Mouse (Mus musculus) adrenal gland, postnatal 10 days (tissue): ENCODE results near the gene Ncbp3. TPM values are rescaled to one million over a fixed set of nuclear protein-coding genes. Genes with fewer than 3 reads are reported as not detected.
A peak's percentile ranks its signal among the peaks of the same experiment; 100 is the strongest.

Source experiments
- DNase-seq: peaks from one replicate; pipeline ENCODE4 v3.0.0; 2021; ENCODE audit warnings: mixed read lengths
- total RNA-seq, 2 experiments: library from RNA; stranded (reverse); gene quantifications; 2 replicates each; pipeline ENCODE4 v1.2.3; 2021

The Ncbp3 gene
- total RNA-seq, 2 experiments from 2014 or later, result 9.1 to 11.7 TPM

- peak; percentile 92 for DNase-seq
These were observed 16.6 kb upstream of the Ncbp3 start for GRCm38 (mm10) chr11:73030821-73031498.

- DNase-seq, result no peak
These were observed 16.0 kb upstream of the Ncbp3 start for GRCm38 (mm10) chr11:73031536-73031935.

- no peak for DNase-seq
These were observed 11.5 kb upstream of the Ncbp3 start for GRCm38 (mm10) chr11:73036077-73036476.

GRCm38 (mm10) chr11:73036889-73037288 lies 10.7 kb upstream of the Ncbp3 start:
- DNase-seq, result peak; percentile 31

GRCm38 (mm10) chr11:73037691-73038090 lies 9.9 kb upstream of the Ncbp3 start:
- no peak for DNase-seq

- DNase-seq, result peak; percentile 78
These were observed 8.3 kb upstream of the Ncbp3 start for GRCm38 (mm10) chr11:73039102-73039799.

- DNase-seq, result no peak
These were observed 3.3 kb upstream of the Ncbp3 start for GRCm38 (mm10) chr11:73044229-73044755.

GRCm38 (mm10) chr11:73044789-73045188 lies 2.8 kb upstream of the Ncbp3 start:
- DNase-seq, result no peak

GRCm38 (mm10) chr11:73048030-73048876 lies 670 bp downstream of the Ncbp3 start:
- no peak for DNase-seq

GRCm38 (mm10) chr11:73049335-73049734 lies 1.8 kb downstream of the Ncbp3 start:
- peak; percentile 86 for DNase-seq

GRCm38 (mm10) chr11:73052795-73053194 lies 5.2 kb downstream of the Ncbp3 start:
- no peak for DNase-seq

- no peak for DNase-seq
These were observed 10.1 kb downstream of the Ncbp3 start for GRCm38 (mm10) chr11:73057701-73058100.

- no peak for DNase-seq
These were observed 12.0 kb downstream of the Ncbp3 start for GRCm38 (mm10) chr11:73059630-73060029.

GRCm38 (mm10) chr11:73061413-73061812 lies 13.8 kb downstream of the Ncbp3 start:
- no peak for DNase-seq

- DNase-seq, result peak; percentile 60
These were observed 24.3 kb downstream of the Ncbp3 start for GRCm38 (mm10) chr11:73071839-73072238.

GRCm38 (mm10) chr11:73076295-73076694 lies 28.7 kb downstream of the Ncbp3 start:
- no peak for DNase-seq

- no peak for DNase-seq
These were observed 29.1 kb downstream of the Ncbp3 start for GRCm38 (mm10) chr11:73076733-73077132.

- DNase-seq, result no peak
These were observed 29.7 kb downstream of the Ncbp3 start for GRCm38 (mm10) chr11:73077211-73077720.

GRCm38 (mm10) chr11:73078615-73079014 lies 31.0 kb downstream of the Ncbp3 start:
- DNase-seq, result no peak

GRCm38 (mm10) chr11:73080306-73080705 lies 32.7 kb downstream of the Ncbp3 start:
- no peak for DNase-seq

- no peak for DNase-seq
These were observed 36.7 kb downstream of the Ncbp3 start for GRCm38 (mm10) chr11:73084303-73084702.

- peak; percentile 58 for DNase-seq
These were observed 37.2 kb downstream of the Ncbp3 start for GRCm38 (mm10) chr11:73084804-73085231.
